Mouse (Mus musculus) ovary, postnatal 36 days (tissue): ENCODE measurements around the gene Skint6.
"Not testable (repeated sequence)": the region's sequence is repeated elsewhere in the genome, so short reads cannot be mapped to it uniquely, and the experiment has no call there.

Experiments used
- DNase-seq: peaks from one replicate; pipeline ENCODE4 v3.0.0; 2022; ENCODE audit warnings: low spot score, mixed read lengths

The Skint6 gene

DNA sequence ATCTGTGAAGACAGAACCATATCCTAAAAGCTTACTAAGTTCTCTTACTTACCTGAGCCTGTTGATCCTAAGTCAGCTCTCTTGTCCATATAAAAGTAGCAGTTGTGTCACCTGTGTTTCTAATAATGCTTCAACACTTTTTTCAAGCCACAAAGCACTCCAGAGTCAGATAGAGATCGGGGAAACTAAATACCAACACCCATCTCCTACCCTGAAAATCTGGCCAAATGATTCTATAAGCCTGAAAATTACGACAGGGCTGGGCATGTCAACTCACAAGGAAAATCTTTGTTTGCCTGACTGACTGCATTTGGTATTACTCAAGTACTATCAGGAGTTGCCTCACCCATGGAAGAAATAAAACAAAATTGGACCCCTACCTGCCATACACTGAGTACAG is at the start of gene Skint6:
Gene Skint6, minus strand, starts transcription at position 101 of the 400 bp plus-strand sequence.
- DNase-seq = no peak

- no peak for DNase-seq
Observed at GRCm38 (mm10) chr4:113320911-113321310, 34.1 kb upstream of the Skint6 start.

DNA sequence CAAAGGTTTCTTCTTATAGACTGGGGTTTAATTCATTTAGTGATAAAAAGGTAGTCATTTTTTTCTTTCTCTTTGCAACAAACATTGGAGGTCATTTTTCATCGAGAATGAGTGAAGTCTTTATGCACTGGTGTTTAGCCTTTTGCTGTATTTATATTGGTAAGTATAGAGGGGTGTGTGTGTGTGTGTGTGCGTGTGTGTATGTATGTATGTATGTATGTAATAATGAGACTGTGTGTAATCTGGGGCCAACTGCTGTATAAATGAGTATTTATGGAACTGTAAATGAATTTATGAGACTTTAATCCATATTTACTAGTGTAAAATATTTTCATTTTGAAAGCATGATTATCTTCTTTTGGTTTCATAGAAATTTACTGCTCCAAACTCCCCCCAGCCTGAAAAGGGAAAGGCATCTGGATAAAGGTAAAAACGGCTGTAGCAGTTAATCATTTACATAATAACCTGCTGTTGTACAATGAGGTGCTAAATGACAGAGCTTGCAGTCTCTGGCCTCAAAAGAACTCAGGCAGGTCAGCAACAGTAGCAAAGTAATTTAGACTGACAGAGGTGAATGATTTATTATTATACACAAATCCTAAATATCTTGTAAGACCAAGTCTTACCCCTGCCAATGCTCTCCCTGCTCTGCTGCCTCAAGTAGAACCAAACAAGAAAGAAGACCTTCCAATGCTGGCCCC is 15.2 kb upstream of the Skint6 start:
- DNase-seq = no peak

DNA sequence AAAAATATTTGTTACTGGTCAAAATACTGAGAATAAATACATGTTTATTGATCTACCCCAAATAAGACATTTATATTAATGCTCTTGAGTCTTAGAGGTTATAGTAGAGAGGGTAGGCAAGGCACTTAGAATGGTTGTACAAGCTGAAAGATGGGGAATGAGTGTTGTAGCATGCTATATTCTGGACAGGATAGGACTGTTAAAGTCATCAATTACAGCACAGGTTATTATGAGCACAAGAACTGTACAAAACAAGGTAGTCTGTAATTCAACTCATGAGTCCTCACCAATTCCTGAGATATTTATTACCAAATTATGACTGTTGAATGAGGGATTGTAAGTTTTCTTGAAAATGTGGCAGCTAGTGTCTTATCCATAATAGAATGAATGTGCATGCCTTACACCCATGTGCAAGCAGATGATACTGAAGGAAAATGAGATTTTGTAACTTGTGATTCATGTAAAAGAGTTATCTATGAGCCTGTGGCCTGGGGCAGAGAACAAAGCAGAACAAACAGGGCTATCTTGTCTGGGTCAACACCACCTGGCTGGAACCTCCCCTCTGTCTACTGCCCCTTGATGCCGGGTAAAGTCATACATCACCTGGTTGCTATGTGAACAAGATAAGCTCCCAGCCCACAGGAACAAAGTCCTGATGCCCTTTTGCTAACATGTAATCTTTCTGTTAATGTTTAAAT is 23.3 kb downstream of the Skint6 start:
- no peak for DNase-seq

GRCm38 (mm10) chr4:113245808-113246207 is 41.0 kb downstream of the Skint6 start:
- DNase-seq = no peak

DNA sequence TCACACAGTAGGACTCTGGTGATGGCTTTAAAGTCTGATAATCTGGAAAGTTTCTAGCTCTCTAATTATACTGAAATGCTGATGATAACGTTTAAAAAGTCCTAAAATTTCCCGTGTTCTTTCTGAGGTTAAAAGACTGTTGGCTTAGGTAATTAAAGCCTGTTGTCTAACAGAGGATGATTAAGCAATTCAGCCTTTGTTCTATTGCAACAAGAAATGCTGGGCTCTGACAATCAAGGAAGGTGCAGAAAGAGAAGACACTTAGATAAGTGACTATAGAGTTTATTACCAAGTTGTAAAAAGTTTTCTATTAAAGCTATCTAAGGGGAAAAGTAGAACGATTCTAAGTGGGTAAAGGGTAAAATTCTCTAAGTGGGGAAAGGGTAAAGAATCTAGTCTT is 219.2 kb downstream of the Skint6 start:
- DNase-seq = no peak

DNA sequence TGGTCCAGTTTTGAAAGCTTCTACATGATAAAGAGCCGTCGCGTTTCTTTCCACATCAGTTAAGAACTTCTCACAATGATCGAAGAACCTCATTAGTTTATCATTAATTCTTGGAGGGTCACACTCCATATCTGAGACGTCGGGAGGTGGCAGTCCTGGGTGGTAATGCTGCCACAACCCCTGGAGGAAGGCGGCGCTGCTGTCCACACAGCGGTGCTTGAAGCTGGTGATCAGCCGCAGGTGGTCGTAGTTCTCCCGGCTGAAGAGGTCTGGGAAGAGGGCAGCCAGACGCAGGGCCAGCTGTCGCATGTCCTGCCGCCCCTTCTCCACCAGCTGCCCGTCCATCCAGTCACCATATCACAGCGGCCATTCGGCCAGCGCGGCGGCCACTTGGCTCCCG is 307.6 kb downstream of the Skint6 start:
- not testable (repeated sequence) for DNase-seq

DNA sequence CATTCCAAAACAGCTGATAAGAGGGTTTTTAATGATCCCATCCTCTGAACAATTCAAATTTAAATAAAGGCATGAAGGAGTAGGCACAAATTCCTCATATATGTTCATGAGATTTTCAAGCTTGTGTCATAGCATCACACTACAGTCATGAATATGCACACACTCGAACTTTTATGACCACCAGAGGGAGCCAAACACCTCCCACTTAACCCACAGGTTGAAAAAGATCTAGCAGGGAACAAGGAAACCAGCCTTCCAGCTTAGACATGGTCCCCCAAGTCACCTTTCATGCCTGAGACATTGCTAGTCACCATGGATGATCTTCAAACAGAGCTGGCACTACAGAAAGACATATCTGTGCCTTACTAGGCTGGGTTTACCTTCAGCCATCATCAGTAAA is 496.1 kb downstream of the Skint6 start:
- DNase-seq = no peak

DNA sequence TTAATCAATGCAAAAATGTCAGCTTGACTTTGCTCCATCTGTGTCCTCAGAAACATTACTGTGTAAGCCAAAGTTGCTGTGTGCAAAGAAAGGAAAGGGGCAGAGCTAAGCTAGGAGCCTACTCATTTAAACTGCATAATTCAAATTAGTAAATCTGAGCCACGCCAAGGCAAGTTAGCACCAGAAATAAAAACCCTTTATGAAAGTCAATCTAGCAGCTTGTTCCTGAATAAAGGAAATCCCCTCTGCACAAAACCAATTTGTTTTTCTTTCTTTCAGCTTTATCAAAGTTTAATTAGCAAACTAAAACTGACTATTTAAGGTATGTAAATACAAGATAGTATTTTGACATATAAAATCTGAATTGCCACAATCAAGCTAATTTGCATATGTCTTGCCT is 512.0 kb downstream of the Skint6 start, which contains the start of gene Skint10:
Gene Skint10, minus strand, starts transcription at position 101 of the 400 bp plus-strand sequence.
- DNase-seq = no peak
